Mouse (Mus musculus): ENCODE measurements around the gene Cks2.

DNA sequence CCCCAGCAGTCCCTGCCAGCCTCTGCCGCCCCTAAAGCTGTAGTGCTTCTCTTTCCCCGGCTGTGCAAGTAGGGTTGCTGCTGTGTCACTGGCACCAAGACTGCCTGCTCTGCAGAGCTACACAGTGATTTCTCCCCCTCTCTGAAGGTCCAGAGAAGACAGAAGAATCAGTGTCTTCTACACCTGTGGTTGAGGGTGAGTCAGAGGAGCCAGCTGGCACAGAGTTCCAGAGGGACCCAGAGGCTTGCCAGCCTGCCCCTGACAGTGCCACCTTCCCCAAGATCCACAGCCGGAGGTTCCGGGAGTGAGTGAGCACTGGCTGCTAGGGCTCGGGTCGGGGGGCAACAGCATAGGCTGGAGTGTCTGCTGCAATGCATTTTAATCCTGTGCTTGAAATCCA lies 33.7 kb downstream of the Cks2 start:
- TF ChIP-seq CTCF (IDR thresholded peaks at IDR 0.05), result no peak
- TF ChIP-seq EP300 (IDR thresholded peaks at IDR 0.05), result no peak
